Mouse (Mus musculus): Measurements from ENCODE around the gene Rnf182.

GRCm38 (mm10) chr13:43587844-43588840, 27.4 kb upstream of the Rnf182 start:
- TF ChIP-seq POLR2A (IDR thresholded peaks at IDR 0.05; ENCODE audit: low read depth, low read length) (no peak), CTCF (conservative IDR thresholded peaks at IDR 0.05; ENCODE audit: insufficient read depth, insufficient read length, low read depth, low read length) (no peak)

Data from kidney, adult 2 months (tissue).